Comparison of ENCODE assay signal across 8 mouse cellular contexts in genomic region chr1:55404439-55404838, GRCm38 (mm10). TPM values are rescaled to one million over a fixed set of nuclear protein-coding genes. Genes with fewer than 3 reads are reported as not detected.
A peak's percentile ranks its signal among the peaks of the same experiment; 100 is the strongest.
DNase-seq lines count a peak whose midpoint lies in the region; ATAC-seq and TF ChIP-seq lines count a peak whose summit lies in the region.

No protein-coding gene starts in this region.

- DNase-seq in A20 (ENCODE audit: low read depth, low spot score): peak; percentile 60
- DNase-seq in cerebellum, adult 2 months: peak; percentile 42 to 72
- peak; percentile 43 to 74 for DNase-seq in kidney, postnatal 25 days
- peak; percentile 14 to 57 for DNase-seq in lung, adult 18-20 months

- H3K27me3 ChIP-seq in E14TG2a.4 (ENCODE audit: insufficient read depth, low read length): peaks cover 51% of the 10 kb centered on the region
- no peaks in the 10 kb centered on the region for H3K27me3 ChIP-seq in cerebellum, adult 2 months (ENCODE audit: control insufficient read depth, insufficient read depth, low read length)
- peaks cover 11% of the 10 kb centered on the region for H3K27me3 ChIP-seq in heart, embryonic 12.5 days (replicated peaks)
- no peaks in the 10 kb centered on the region for H3K27me3 ChIP-seq in neural tube, embryonic 14.5 days (ENCODE audit: control insufficient read depth, insufficient read depth, low read length)

- 0% methylated on average over 3 of the region's 3 CpGs for WGBS in cerebellum, adult 2 months
- 4% methylated on average over 3 of the region's 3 CpGs for WGBS in heart, embryonic 12.5 days
- WGBS in neural tube, embryonic 14.5 days: 5% methylated on average over 3 of the region's 3 CpGs

- no peaks in the 10 kb centered on the region for H3K36me3 ChIP-seq in E14TG2a.4 (ENCODE audit: insufficient read depth, low read length)
- H3K36me3 ChIP-seq in heart, embryonic 12.5 days: no peaks in the 10 kb centered on the region
- H3K36me3 ChIP-seq in neural tube, embryonic 14.5 days (ENCODE audit: control insufficient read depth, insufficient read depth, low read length): no peaks in the 10 kb centered on the region

- no peaks in the 10 kb centered on the region for H3K9me3 ChIP-seq in E14TG2a.4 (ENCODE audit: low read length)
- H3K9me3 ChIP-seq in heart, embryonic 12.5 days (replicated peaks): no peaks in the 10 kb centered on the region
- no peaks in the 10 kb centered on the region for H3K9me3 ChIP-seq in neural tube, embryonic 14.5 days (ENCODE audit: control insufficient read depth, low read length)

- no peak for TF ChIP-seq POLR2A in cerebellum, adult 2 months (IDR thresholded peaks at IDR 0.05; ENCODE audit: borderline replicate concordance, insufficient read depth, low read length)

- no peak overlapping the region for H3K4me3 ChIP-seq in E14TG2a.4 (replicated peaks; ENCODE audit: low read length)
- H3K4me3 ChIP-seq in cerebellum, adult 2 months (replicated peaks; ENCODE audit: insufficient read depth, low read depth, low read length): no peak overlapping the region
- no peak overlapping the region for H3K4me3 ChIP-seq in heart, embryonic 12.5 days
- H3K4me3 ChIP-seq in neural tube, embryonic 14.5 days (ENCODE audit: low read depth, low read length): no peak overlapping the region

- H3K9ac ChIP-seq in heart, embryonic 12.5 days: no peak overlapping the region
- no peak overlapping the region for H3K9ac ChIP-seq in neural tube, embryonic 14.5 days (replicated peaks; ENCODE audit: low read depth, low read length)

- TF ChIP-seq CTCF in E14TG2a.4 (conservative IDR thresholded peaks at IDR 0.05; ENCODE audit: low read length): peak; percentile 34; the same call in 1 of the 2 replicates
- peak; percentile 45; the same call in 1 of the 2 replicates for TF ChIP-seq CTCF in cerebellum, adult 2 months (IDR thresholded peaks at IDR 0.05; ENCODE audit: borderline replicate concordance, insufficient read depth, low read depth, low read length)

- H3K4me2 ChIP-seq in heart, embryonic 12.5 days: peak overlapping the region; percentile 19; the same call in 1 of the 2 replicates
- peak overlapping the region; percentile 91 for H3K4me2 ChIP-seq in neural tube, embryonic 14.5 days (ENCODE audit: low read depth, low read length)

- H3K4me1 ChIP-seq in E14TG2a.4 (replicated peaks; ENCODE audit: low read depth, low read length): peaks cover 13% of the 10 kb centered on the region
- no peaks in the 10 kb centered on the region; the same call in 1 of the 2 replicates for H3K4me1 ChIP-seq in cerebellum, adult 2 months (ENCODE audit: control insufficient read depth, insufficient read depth, low read length)
- no peaks in the 10 kb centered on the region; the same call in 1 of the 2 replicates for H3K4me1 ChIP-seq in heart, embryonic 12.5 days (replicated peaks)
- peaks cover 6% of the 10 kb centered on the region for H3K4me1 ChIP-seq in neural tube, embryonic 14.5 days (ENCODE audit: control insufficient read depth, insufficient read depth, low read length)

- no peak for ATAC-seq in heart, embryonic 12.5 days (ENCODE audit: insufficient number of reproducible peaks, low FRiP score)
- ATAC-seq in neural tube, embryonic 14.5 days (ENCODE audit: low read depth): no peak
- no peak for ATAC-seq in activated CD4-positive, CD25-positive, alpha-beta regulatory T cell, adult 4 months

- H3K27ac ChIP-seq in cerebellum, adult 2 months (ENCODE audit: insufficient read depth, low read length): no peak overlapping the region
- no peak overlapping the region for H3K27ac ChIP-seq in heart, embryonic 12.5 days (ENCODE audit: poor library complexity, severe bottlenecking)
- no peak overlapping the region for H3K27ac ChIP-seq in neural tube, embryonic 14.5 days (ENCODE audit: low read depth, low read length)

RNA-seq across cellular contexts. Expression of gene Plcl1, which starts 1.3 kb away (rescaled TPM):
- 10.2 and 12.2 TPM in 2 replicates for polyA plus RNA-seq in cerebellum, adult 2 months (2012; rRNA removed)
- 0.77 and 0.80 TPM in 2 replicates for polyA plus RNA-seq in heart, embryonic 12.5 days (2016; fragmentation: Nextera tagmentation; extraction: Ambion mirVana)
- 5.4 and 6.9 TPM in 2 replicates for polyA plus RNA-seq in neural tube, embryonic 14.5 days (2014; fragmentation: Nextera tagmentation; extraction: Ambion mirVana)
- polyA plus RNA-seq in activated CD4-positive, CD25-positive, alpha-beta regulatory T cell, adult 4 months (2017; shearing (Covaris generic)): 1 to 10 TPM; 1.5 to 2.6 TPM

RNA-seq across cellular contexts. Expression of gene Boll, which starts 41.2 kb away (rescaled TPM):
- not detected in 2 replicates for polyA plus RNA-seq in cerebellum, adult 2 months (2012; rRNA removed)
- 0.51 and 1.3 TPM in 2 replicates for polyA plus RNA-seq in heart, embryonic 12.5 days (2016; fragmentation: Nextera tagmentation; extraction: Ambion mirVana)
- not detected in 2 replicates for polyA plus RNA-seq in neural tube, embryonic 14.5 days (2014; fragmentation: Nextera tagmentation; extraction: Ambion mirVana)
- under 1 TPM in 1 of 2 experiments, not detected in 1; 0.33 TPM for polyA plus RNA-seq in activated CD4-positive, CD25-positive, alpha-beta regulatory T cell, adult 4 months (2017; shearing (Covaris generic))
